Mouse (Mus musculus) liver (tissue): ENCODE measurements around the gene Hyal2.
A peak's percentile ranks its signal among the peaks of the same experiment; 100 is the strongest.
"Not testable (repeated sequence)": the region's sequence is repeated elsewhere in the genome, so short reads cannot be mapped to it uniquely, and the experiment has no call there.

Source experiments
- DNase-seq: peaks from one replicate; pipeline ENCODE4 v3.0.0-alpha.2; 2020; ENCODE audit warnings: mixed read lengths

The Hyal2 gene

DNA sequence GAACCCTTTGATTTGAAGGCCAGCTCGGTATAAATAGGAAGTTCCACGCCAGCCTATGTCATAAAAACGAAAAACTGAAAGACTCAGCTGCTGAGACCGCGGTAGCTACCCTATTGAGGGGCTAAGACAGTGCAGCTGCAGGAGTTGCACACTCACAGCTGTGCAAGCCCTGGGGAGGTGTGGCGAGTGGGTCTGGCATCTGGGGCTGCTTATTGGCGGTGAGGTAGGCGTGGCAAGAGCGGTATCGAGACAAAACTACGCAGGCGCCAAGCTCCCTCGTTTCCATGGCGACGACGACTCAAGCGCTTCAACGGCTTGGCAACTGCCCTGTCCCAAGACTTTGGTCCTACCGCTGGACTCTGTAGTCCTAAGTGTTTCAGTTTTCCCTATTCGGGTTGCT lies 20.7 kb upstream of the Hyal2 start, which contains the start of gene Zmynd10:
Gene Zmynd10, plus strand, starts transcription at position 273 of the 400 bp plus-strand sequence.
- peak; percentile 89 for DNase-seq

- no peak for DNase-seq
Observed at GRCm38 (mm10) chr9:107547957-107548356, 19.8 kb upstream of the Hyal2 start.

DNA sequence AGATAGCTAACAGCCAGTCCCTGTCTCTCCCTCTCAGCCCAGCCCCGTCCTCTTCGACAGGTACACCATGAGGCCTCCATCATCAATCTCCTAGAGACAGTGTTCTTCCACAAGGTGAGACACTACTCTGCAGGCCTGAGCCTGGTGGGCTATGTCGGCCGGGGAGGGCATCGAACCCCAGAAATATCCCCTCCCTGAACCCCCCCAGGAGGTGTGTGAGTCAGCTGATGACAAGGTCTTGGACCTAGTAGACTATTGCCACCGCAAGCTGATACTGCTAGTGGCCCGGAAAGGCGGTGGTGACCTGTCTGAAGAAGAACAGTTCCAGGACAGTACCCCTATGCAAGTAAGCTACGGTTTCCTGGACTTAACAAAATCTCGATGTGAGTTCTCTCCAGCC lies 18.9 kb upstream of the Hyal2 start:
- no peak for DNase-seq

DNA sequence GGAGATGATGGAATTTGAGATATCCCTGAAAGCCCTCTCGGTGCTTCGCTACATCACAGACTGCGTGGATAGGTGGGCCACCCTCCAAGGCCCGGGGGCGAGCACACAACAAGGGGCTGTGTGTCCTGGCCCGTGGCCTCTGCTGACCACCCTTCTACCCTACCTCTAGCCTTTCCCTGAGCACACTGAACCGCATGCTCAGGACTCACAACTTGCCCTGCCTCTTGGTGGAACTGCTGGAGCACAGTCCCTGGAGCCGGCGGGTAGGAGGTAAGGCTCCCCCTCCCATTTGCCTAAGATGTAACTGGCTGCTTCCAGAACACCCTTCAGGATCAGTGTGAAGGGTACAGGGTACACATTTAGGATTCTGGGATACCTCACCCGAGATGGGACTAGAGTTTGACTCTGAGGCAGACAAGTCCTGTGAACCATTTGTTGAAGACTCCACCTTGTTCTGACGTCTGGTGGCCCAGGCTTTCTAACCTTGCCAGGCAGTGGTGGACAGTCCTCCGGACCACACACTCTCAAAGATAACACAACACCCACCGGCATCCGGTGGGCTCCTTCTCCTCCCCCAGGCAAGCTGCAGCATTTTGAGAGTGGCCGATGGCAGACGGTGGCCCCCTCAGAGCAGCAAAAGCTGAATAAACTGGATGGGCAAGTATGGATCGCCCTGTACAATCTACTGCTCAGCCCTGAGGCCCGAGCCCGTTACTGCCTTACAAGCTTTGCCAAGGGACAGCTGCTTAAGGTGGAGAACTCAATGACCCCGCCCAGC lies 18.3 kb upstream of the Hyal2 start:
- no peak for DNase-seq

DNA sequence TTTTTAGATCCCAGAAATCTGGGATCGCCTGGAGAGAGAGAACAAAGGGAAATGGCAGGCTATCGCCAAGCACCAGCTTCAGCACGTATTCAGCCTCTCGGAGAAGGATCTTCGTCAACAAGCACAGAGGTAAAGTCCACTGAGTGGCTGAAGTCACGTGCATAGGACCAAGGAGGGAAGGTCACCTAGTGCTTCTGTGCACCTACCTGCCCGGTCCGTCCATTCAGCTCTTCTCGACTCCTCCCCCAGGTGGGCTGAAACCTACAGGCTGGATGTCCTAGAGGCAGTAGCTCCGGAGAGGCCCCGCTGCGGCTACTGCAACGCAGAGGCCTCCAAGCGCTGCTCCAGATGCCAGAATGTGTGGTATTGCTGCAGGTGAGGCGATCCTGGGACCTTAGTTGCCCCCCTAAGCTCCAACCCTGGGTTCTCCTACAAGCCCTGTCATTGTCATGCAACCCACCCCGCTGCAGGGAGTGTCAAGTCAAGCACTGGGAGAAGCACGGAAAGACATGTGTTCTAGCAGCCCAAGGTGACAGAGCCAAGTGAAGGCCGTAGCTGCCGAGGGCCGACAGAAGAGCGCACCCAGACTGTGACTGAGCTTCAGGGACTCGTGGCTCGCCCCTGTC lies 17.1 kb upstream of the Hyal2 start:
- no peak for DNase-seq

- DNase-seq: peak; percentile 85
Observed at GRCm38 (mm10) chr9:107551117-107551889, 16.4 kb upstream of the Hyal2 start, which contains the start of gene Rassf1. Rassf1 (plus strand) TSS chr9:107551555.

GRCm38 (mm10) chr9:107551890-107552355 lies 15.8 kb upstream of the Hyal2 start:
- no peak for DNase-seq

- no peak for DNase-seq
Observed at GRCm38 (mm10) chr9:107552690-107553393, 14.9 kb upstream of the Hyal2 start.

GRCm38 (mm10) chr9:107553541-107554318 lies 14.0 kb upstream of the Hyal2 start:
- DNase-seq: no peak

- peak; percentile 98 for DNase-seq
Observed at GRCm38 (mm10) chr9:107554319-107554825, 13.4 kb upstream of the Hyal2 start.

GRCm38 (mm10) chr9:107555031-107555457 lies 12.7 kb upstream of the Hyal2 start:
- DNase-seq: peak; percentile 62

GRCm38 (mm10) chr9:107555701-107556100 lies 12.0 kb upstream of the Hyal2 start:
- no peak for DNase-seq

- peak; percentile 41 for DNase-seq
Observed at GRCm38 (mm10) chr9:107556346-107556745, 11.4 kb upstream of the Hyal2 start.

DNA sequence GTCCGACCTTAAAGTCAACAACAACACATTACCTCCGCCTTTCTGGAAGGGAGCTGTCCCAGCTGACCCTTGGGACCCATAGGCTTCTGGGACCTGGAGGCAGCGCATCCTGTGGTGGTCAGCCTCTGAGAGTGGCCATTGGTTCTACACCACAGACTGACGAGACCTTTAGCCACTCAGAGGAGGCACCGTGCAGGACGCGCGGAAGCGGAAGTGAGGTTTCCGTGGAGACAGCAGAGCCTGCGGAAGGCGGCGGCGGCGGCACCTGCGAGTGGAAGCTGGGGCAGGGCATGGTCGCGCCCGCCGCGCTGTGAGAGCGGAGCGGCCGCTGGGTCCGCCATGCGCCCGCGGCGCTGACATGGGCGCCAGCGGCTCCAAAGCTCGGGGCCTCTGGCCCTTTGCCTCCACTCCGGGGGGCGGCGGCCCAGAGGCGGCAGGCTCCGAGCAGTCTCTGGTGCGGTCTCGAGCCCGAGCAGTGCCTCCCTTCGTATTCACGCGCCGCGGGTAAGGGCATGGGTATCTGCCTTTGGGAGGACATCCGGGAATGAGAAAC lies 4.6 kb upstream of the Hyal2 start, which contains the start of gene Tusc2:
Gene Tusc2, plus strand, starts transcription at position 227 of the 553 bp plus-strand sequence.
- DNase-seq: peak; percentile 95

- not testable (repeated sequence) for DNase-seq
Observed at GRCm38 (mm10) chr9:107565556-107565955, 2.2 kb upstream of the Hyal2 start.

DNA sequence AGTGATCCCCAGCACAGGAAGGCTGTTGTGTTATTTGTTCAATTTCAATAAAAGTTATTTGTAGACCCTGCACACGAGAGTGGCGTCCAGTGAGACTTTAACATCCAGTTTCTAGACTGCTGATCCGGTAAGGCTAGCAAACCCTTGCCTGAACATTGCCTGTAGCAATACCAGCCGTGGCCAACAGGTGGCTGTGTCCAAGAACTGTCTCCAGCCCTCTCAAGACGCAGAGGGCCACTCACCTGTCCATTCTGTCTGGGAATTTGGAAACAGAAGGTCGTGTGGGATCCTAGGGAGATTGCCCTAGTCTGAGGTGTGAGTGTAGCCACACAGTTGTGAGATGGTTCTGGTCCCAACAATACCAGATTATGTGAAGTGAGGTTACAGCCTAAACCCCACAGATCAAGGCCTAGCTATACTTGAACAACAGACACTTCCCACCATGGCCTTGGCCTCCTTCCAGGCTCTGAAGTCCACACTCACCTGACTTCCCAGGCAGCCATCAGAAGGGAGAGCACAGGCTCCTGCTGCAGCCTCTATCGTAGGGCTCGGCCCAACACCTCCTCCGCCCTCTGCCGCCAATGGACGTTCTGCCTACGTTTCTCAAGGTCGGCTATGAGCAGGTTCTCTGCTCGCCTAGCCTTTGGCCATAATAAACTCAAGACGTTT lies 1.6 kb upstream of the Hyal2 start:
- DNase-seq: peak; percentile 91

GRCm38 (mm10) chr9:107566855-107567254 lies 890 bp upstream of the Hyal2 start:
- no peak for DNase-seq

GRCm38 (mm10) chr9:107568331-107569261 lies 851 bp downstream of the Hyal2 start:
- peak; percentile 91 for DNase-seq

DNA sequence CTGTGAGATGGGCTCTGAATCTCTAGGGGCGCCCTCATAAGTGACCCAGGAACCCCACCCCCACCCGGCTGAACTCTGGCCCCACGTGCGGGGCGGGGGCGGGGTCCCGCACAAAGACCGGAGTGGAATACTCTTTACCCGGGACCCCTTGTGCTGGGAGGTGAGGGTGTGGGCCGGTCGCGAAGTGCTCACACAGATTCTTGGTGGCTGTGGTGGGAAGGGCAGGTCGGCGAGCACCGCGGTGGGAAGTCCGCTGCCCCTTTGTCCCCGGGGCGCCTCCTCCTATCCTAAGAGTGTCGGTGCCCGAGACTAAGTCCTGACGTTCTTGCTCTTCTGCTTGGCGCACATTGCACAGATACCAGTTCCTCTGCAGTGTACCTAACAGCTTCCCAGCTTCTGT lies 1.5 kb downstream of the Hyal2 start:
- no peak for DNase-seq
